Comparison of ENCODE assay signal across 15 mouse cellular contexts in the genomic region with DNA sequence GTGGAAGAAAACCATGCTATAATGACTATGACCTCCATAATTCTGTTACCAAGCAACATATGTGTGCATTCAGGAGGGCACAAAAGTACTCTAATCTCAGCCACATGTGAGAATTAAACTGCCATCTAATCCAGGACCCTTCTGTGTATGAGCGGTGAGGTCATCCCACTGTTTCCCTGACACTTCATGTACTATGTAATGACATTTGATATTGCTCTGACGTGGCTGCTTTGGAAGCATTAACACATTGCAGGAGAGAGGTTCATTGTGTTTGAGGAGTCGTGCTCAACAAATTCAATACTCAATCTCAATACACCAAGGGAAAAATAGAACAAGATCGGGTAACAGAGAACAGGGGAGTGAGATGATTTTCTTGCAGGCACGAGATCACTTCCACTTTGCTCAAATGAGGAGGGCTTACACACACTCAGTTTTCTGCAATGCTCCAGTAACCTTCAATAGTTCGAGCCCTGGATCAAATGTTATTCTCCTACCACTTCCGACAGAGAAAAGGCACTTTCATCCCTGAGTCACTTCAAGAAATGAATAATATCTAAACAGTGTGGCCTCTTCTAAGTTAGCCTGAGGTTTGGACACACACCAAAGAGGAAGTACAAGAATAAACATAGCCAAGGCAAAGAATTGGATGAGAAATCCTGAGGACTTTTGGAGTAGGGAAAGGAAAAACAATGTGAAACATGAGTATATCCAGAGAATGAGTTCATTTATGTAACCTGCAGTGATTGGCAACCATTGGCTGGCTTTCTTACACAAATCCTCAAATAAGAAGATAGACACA.
DNase-seq lines count a peak whose midpoint lies in the region; ATAC-seq and TF ChIP-seq lines count a peak whose summit lies in the region.
"Had no signal": no experiment of that assay in that cellular context is flagged by ENCODE, and none has a peak within 500 bp of the region (broad histone marks: within the 10 kb centered on the region; RNA-seq: fewer than 3 reads in every experiment).

No protein-coding gene starts in this region.

- H3K4me3 ChIP-seq in kidney, postnatal 0 days (replicated peaks; ENCODE audit: low read depth, low read length) = no peak overlapping the region
- H3K4me3 ChIP-seq in lung, embryonic 15.5 days = no peak overlapping the region
- no peak overlapping the region for H3K4me3 ChIP-seq in layer of hippocampus, adult 2 months
- no peak overlapping the region for H3K4me3 ChIP-seq in midbrain, postnatal 0 days (ENCODE audit: low read depth, low read length)
- H3K4me3 ChIP-seq: limb, embryonic 12.5 days had no signal

- DNase-seq in kidney, postnatal 0 days (ENCODE audit: low spot score) = peak; percentile 35
- no peak for DNase-seq in kidney, adult 9 months
- DNase-seq in layer of hippocampus, adult 2 months (ENCODE audit: low spot score in 2 of 2) = no peak
- no peak for DNase-seq in midbrain, postnatal 0 days (ENCODE audit: low spot score)
- no peak for DNase-seq in liver
- DNase-seq: adrenal gland, postnatal 14 days; kidney, postnatal 4 days; layer of hippocampus, postnatal 36 days; right cerebral cortex, postnatal 4 days; thymus, postnatal 14 days had no signal

- 38% methylated on average over 7 of the region's 7 CpGs for WGBS in kidney, postnatal 0 days
- 40% methylated on average over 7 of the region's 7 CpGs for WGBS in lung, embryonic 15.5 days
- WGBS in midbrain, postnatal 0 days = 52% methylated on average over 7 of the region's 7 CpGs

- H3K9me3 ChIP-seq in kidney, postnatal 0 days (replicated peaks; ENCODE audit: low read length) = no peaks in the 10 kb centered on the region
- H3K9me3 ChIP-seq in lung, embryonic 15.5 days = no peaks in the 10 kb centered on the region
- no peaks in the 10 kb centered on the region for H3K9me3 ChIP-seq in midbrain, postnatal 0 days (ENCODE audit: low read length)

- no peak overlapping the region for H3K4me2 ChIP-seq in kidney, postnatal 0 days (ENCODE audit: low read length)
- H3K4me2 ChIP-seq in lung, embryonic 15.5 days = no peak overlapping the region
- no peak overlapping the region for H3K4me2 ChIP-seq in midbrain, postnatal 0 days (ENCODE audit: low read depth, low read length, poor library complexity, severe bottlenecking)
- H3K4me2 ChIP-seq: heart, embryonic 11.5 days; limb, embryonic 12.5 days; midbrain, embryonic 11.5 days had no signal

- no peak overlapping the region for H3K9ac ChIP-seq in kidney, postnatal 0 days (ENCODE audit: low read depth, low read length)
- H3K9ac ChIP-seq in lung, embryonic 15.5 days = no peak overlapping the region
- H3K9ac ChIP-seq in midbrain, postnatal 0 days (replicated peaks; ENCODE audit: low read length, poor library complexity, severe bottlenecking) = no peak overlapping the region
- H3K9ac ChIP-seq: limb, embryonic 12.5 days had no signal

- no peaks in the 10 kb centered on the region for H3K4me1 ChIP-seq in kidney, postnatal 0 days (replicated peaks; ENCODE audit: insufficient read depth, low read length)
- peaks cover 10% of the 10 kb centered on the region for H3K4me1 ChIP-seq in lung, embryonic 15.5 days
- H3K4me1 ChIP-seq in midbrain, postnatal 0 days (ENCODE audit: insufficient read depth, low read length) = no peaks in the 10 kb centered on the region
- H3K4me1 ChIP-seq: limb, embryonic 12.5 days had no signal

- no peak for TF ChIP-seq CTCF in kidney, postnatal 0 days (IDR thresholded peaks at IDR 0.05; ENCODE audit: low read depth)
- no peak for TF ChIP-seq CTCF in layer of hippocampus, adult 2 months (conservative IDR thresholded peaks at IDR 0.05)
- no peak for TF ChIP-seq CTCF in midbrain, postnatal 0 days (IDR thresholded peaks at IDR 0.05)

- H3K27me3 ChIP-seq in kidney, postnatal 0 days (ENCODE audit: insufficient read depth, low read length) = no peaks in the 10 kb centered on the region
- no peaks in the 10 kb centered on the region for H3K27me3 ChIP-seq in lung, embryonic 15.5 days
- H3K27me3 ChIP-seq in midbrain, postnatal 0 days (ENCODE audit: insufficient read depth, low read length) = no peaks in the 10 kb centered on the region
- H3K27me3 ChIP-seq: limb, embryonic 12.5 days had no signal

- no peak overlapping the region for H3K27ac ChIP-seq in kidney, postnatal 0 days
- peak overlapping the region; percentile 36; the same call in 1 of the 2 replicates for H3K27ac ChIP-seq in lung, embryonic 15.5 days
- H3K27ac ChIP-seq in layer of hippocampus, adult 2 months = no peak overlapping the region
- no peak overlapping the region for H3K27ac ChIP-seq in midbrain, postnatal 0 days (ENCODE audit: low read depth, low read length)
- H3K27ac ChIP-seq: limb, embryonic 12.5 days had no signal

- no peaks in the 10 kb centered on the region for H3K36me3 ChIP-seq in kidney, postnatal 0 days (ENCODE audit: insufficient read depth, low read length)
- H3K36me3 ChIP-seq in lung, embryonic 15.5 days = no peaks in the 10 kb centered on the region
- H3K36me3 ChIP-seq in midbrain, postnatal 0 days (ENCODE audit: insufficient read depth, low read length) = no peaks in the 10 kb centered on the region
- H3K36me3 ChIP-seq: limb, embryonic 12.5 days had no signal

- ATAC-seq in kidney, postnatal 0 days (replicated peaks; ENCODE audit: low FRiP score, low read depth) = no peak
- peak; percentile 33; the same call in 1 of the 2 replicates for ATAC-seq in common myeloid progenitor, adult 5-6 weeks (replicated peaks; ENCODE audit: low read depth, poor library complexity, severe bottlenecking)
- peak; percentile 67; the same call in 1 of the 2 replicates for ATAC-seq in lung, embryonic 15.5 days (ENCODE audit: borderline replicate concordance, extremely low read depth, low FRiP score, low TSS enrichment)
- ATAC-seq in midbrain, postnatal 0 days (ENCODE audit: low FRiP score) = no peak

Comparison
In these comparisons a context has a peak if more than half of its experiments do, and no peak if none do; other contexts are left out.
1. ATAC-seq: peak in common myeloid progenitor, adult 5-6 weeks (single experiment) and lung, embryonic 15.5 days (single experiment); none in kidney, postnatal 0 days (single experiment) and midbrain, postnatal 0 days (single experiment).